Mouse (Mus musculus): ENCODE results near the gene Mgat5. TPM values are rescaled to one million over a fixed set of nuclear protein-coding genes. Genes with fewer than 3 reads are reported as not detected.

Mgat5 gene
- polyA plus RNA-seq, 1 experiment from 2014 or later: 6.2 TPM

DNA sequence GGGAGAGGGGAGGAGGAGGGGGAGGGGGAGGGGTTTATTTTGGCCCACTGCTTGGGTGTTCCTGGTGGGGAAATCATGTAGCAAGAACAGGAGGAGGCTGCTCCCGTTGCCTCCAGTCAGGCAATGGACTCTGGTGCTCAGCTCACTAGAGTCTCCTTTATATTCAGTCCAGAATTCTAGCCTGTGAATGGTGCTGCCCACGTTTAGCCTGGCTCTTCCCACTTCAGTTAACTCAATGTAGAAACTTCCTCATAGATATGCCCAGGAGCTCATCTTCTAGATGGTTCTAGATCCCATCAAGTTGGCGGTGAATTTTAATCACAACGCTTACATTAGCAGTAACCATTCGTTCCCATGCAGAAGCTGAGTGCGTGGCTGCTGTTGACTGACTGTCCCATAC lies 123.0 kb downstream of the Mgat5 start:
- no peaks in the 10 kb centered on the region for H3K27me3 ChIP-seq
- H3K4me2 ChIP-seq (replicated peaks): no peak overlapping the region
- WGBS: 72% methylated on average over 6 of the region's 6 CpGs
- H3K4me3 ChIP-seq: no peak overlapping the region
- H3K4me1 ChIP-seq: peaks cover 4% of the 10 kb centered on the region; the same call in 1 of the 2 replicates
- H3K9me3 ChIP-seq: no peaks in the 10 kb centered on the region
- no peak overlapping the region for H3K9ac ChIP-seq
- H3K36me3 ChIP-seq: peaks cover 12% of the 10 kb centered on the region; the same call in 1 of the 2 replicates
- ATAC-seq (ENCODE audit: insufficient number of reproducible peaks, insufficient read depth, low FRiP score, low TSS enrichment): no peak
- H3K27ac ChIP-seq: no peak overlapping the region

DNA sequence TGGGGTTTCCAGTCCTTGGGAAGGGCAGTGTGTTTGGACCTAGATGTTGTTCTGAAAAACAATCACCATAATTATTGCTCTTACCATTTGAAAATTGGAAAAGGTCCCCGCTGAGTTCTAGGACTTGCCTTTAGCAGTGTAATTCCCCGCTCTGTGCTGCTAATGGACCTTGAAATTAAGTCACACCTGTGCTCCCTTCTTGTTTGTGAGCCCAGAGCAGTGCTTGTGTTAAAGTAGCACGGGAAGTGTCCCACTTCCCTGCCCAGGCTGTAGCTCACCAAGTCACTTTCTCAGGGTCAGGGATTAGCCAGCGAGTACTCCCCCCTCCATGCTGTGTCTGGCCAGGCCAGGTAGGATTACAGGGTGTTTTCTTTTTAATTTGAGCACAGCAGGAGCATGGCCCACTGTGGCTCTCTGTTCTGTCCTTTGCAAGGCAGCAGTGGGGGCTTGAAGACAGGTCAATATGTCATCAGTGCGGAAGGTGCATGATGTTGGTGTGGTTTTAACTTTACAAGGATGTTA lies 123.6 kb downstream of the Mgat5 start:
- ATAC-seq (ENCODE audit: insufficient number of reproducible peaks, insufficient read depth, low FRiP score, low TSS enrichment): no peak
- Histone ChIP-seq H3K9ac (no peak overlapping the region), H3K27me3 (no peaks in the 10 kb centered on the region), H3K36me3 (peaks cover 12% of the 10 kb centered on the region; the same call in 1 of the 2 replicates), H3K27ac (no peak overlapping the region), H3K9me3 (no peaks in the 10 kb centered on the region), H3K4me3 (no peak overlapping the region), H3K4me2 (replicated peaks) (no peak overlapping the region), H3K4me1 (peaks cover 4% of the 10 kb centered on the region; the same call in 1 of the 2 replicates)
- WGBS: 34% methylated on average over 5 of the region's 5 CpGs

DNA sequence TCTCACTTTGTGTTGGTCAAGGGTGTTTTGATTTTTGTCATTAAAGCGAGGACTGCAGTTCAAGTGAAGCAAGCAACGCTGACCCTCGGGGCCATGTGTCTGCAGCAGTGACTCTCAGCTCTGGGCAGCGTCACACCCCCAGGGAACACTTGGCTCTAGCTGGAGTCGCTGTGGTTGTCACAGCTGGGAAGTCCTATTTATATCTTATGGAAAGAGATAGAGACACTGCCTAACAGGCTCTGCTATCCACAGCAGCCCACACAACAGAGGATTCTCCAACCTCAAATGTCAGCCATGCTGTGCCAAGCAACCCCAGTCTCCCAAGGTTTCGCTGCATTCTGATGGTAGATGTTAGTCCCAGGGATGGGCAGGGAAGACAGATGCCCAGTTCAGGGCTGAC lies 125.0 kb downstream of the Mgat5 start:
- Histone ChIP-seq H3K9ac (no peak overlapping the region), H3K9me3 (no peaks in the 10 kb centered on the region)
- WGBS: 84% methylated on average over 6 of the region's 6 CpGs

DNA sequence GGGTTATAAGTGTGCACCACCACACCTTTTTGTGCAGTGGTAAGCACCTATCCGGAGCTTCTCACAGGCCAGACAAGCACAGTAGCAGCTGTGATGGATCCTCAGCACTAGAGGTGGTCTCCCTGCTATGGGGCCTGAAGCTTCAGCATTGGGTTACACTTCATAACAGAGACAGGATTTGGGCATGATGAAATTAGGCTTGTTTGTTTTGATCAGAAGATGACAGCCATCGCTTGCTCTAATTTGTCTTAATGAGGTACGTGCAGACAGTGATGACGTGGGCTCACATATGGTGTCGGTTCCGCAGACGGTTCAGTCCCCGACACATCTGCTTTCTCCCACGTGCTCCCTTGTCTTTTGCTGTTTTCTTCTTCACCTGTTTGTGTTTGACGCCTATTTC lies 132.9 kb downstream of the Mgat5 start:
- WGBS: 72% methylated on average over 10 of the region's 10 CpGs
- ATAC-seq (ENCODE audit: insufficient number of reproducible peaks, insufficient read depth, low FRiP score, low TSS enrichment): no peak
- Histone ChIP-seq H3K9ac (no peak overlapping the region), H3K9me3 (no peaks in the 10 kb centered on the region), H3K4me2 (replicated peaks) (no peak overlapping the region), H3K4me1 (no peaks in the 10 kb centered on the region), H3K27ac (no peak overlapping the region), H3K36me3 (no peaks in the 10 kb centered on the region), H3K4me3 (no peak overlapping the region), H3K27me3 (no peaks in the 10 kb centered on the region)

More for the DNA sequence above, 125.0 kb downstream of the Mgat5 start:
- H3K36me3 ChIP-seq: no peaks in the 10 kb centered on the region
- no peak for ATAC-seq (ENCODE audit: insufficient number of reproducible peaks, insufficient read depth, low FRiP score, low TSS enrichment)
- no peak overlapping the region for H3K4me3 ChIP-seq
- no peak overlapping the region for H3K27ac ChIP-seq
- H3K4me1 ChIP-seq: peaks cover 4% of the 10 kb centered on the region; the same call in 1 of the 2 replicates
- H3K27me3 ChIP-seq: no peaks in the 10 kb centered on the region
- no peak overlapping the region for H3K4me2 ChIP-seq (replicated peaks)

DNA sequence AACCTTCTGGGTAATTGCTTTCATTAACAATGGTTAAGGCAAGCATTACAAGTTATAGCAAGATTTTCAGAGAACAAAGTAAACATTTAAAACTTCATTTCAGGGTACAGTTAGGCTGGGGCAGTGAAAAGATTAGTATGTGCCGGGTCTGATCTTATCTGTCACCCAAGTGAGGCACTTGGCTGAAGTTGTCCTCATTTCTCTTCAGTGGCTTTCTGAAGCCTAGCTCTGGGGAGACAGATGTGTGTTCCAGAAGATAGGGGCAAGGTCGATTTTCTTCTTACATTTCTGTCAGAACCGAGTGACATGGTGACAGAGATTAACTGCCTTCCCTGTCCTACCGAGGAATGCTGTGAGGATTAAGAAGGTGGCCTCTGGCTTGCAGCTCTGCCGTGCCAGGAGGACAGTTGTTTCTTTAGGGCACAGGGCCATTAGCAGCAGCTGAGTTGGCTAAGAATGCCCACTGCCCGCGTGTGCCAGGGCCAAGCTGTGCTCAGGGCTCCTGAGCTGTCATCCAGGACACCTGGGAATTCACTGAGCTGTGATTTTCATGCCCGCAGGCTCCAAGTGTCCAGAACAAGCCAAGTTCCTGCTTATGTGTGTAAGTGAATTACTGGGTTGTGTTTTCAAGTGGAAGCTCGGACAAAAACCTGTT lies 134.1 kb downstream of the Mgat5 start:
- Histone ChIP-seq H3K27me3 (no peaks in the 10 kb centered on the region), H3K4me3 (no peak overlapping the region), H3K4me2 (replicated peaks) (no peak overlapping the region), H3K9ac (no peak overlapping the region), H3K27ac (no peak overlapping the region), H3K4me1 (no peaks in the 10 kb centered on the region), H3K36me3 (no peaks in the 10 kb centered on the region), H3K9me3 (no peaks in the 10 kb centered on the region)
- 60% methylated on average over 9 of the region's 9 CpGs for WGBS
- no peak for ATAC-seq (ENCODE audit: insufficient number of reproducible peaks, insufficient read depth, low FRiP score, low TSS enrichment)

DNA sequence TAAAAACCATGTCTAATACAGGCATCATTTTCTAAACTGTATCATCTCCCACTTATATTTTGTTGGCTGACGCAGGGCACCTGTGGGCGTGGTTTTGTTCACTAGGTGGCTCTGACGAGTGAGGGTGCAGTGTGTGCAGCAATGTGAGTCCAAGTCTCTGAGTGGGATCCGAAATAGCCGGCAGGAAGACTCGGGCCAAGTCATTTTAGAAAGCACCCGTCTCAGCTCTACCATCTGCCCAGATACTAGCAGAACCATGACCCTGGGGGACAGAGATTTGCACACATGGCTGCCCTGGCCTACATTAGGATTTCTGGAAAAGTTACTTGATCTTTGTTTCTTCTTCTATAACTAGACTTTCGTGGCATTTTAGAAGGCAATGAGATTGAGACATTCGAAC lies 135.5 kb downstream of the Mgat5 start:
- 86% methylated on average over 9 of the region's 9 CpGs for WGBS
- no peak overlapping the region for H3K4me3 ChIP-seq
- no peak overlapping the region for H3K27ac ChIP-seq
- ATAC-seq (ENCODE audit: insufficient number of reproducible peaks, insufficient read depth, low FRiP score, low TSS enrichment): no peak
- peaks cover 6% of the 10 kb centered on the region; the same call in 1 of the 2 replicates for H3K4me1 ChIP-seq
- no peaks in the 10 kb centered on the region for H3K27me3 ChIP-seq
- H3K9me3 ChIP-seq: no peaks in the 10 kb centered on the region
- no peaks in the 10 kb centered on the region for H3K36me3 ChIP-seq
- no peak overlapping the region for H3K9ac ChIP-seq
- H3K4me2 ChIP-seq (replicated peaks): no peak overlapping the region

DNA sequence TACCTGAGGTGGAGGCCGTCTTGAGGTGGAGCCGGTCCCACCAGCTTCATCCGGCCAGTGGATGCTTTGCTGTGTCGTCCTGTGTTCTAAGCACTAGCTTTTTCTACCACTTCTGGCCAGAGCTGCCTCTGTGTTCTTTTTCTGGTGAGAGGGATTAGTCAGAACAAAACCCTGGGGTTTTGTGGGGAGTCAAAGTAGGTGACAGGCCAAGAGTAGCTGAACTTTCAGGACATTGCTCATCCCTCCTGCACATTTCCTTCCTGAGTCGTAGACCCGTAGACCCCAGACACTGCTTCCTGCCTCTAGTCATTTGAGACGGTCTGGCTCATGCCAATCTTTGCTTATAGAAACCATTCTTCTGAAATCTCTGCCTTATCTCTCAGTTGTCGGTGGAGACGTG lies 140.1 kb downstream of the Mgat5 start:
- 58% methylated on average over 9 of the region's 9 CpGs for WGBS
- Histone ChIP-seq H3K36me3 (no peaks in the 10 kb centered on the region), H3K4me3 (no peak overlapping the region), H3K4me1 (peaks cover 9% of the 10 kb centered on the region; the same call in 1 of the 2 replicates), H3K4me2 (replicated peaks) (no peak overlapping the region), H3K9ac (no peak overlapping the region), H3K27me3 (no peaks in the 10 kb centered on the region), H3K9me3 (no peaks in the 10 kb centered on the region), H3K27ac (no peak overlapping the region)
- ATAC-seq (ENCODE audit: insufficient number of reproducible peaks, insufficient read depth, low FRiP score, low TSS enrichment): no peak

DNA sequence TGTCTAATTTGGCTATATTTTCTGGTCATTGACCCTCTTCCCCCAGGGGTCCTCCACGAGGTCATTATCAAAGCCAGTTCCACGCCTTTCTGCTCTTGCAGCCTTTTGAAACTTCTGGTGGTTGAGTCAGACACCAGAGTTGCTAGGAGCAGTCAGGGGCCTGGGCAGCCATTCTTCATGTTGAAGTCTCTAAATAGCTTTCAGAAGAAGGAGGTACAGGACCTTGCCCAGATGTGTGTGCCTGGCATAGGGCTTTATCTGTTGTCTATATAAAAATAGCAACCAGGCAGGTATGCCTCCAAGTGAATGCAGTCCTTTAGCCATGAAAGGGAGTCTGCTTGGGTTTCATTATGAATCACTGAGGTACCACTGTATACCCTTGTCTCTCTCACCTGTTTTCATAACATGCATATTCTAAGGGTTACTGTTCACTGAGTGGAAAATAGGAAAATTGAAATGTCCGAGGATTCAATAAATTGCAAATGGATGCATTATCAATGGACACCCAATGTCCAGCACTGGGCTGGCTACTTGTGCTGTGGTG lies 141.9 kb downstream of the Mgat5 start:
- no peak overlapping the region for H3K9ac ChIP-seq
- WGBS: 64% methylated on average over 3 of the region's 3 CpGs
- no peak for ATAC-seq (ENCODE audit: insufficient number of reproducible peaks, insufficient read depth, low FRiP score, low TSS enrichment)
- no peaks in the 10 kb centered on the region for H3K9me3 ChIP-seq
- H3K4me1 ChIP-seq: peaks cover 9% of the 10 kb centered on the region; the same call in 1 of the 2 replicates
- no peaks in the 10 kb centered on the region for H3K36me3 ChIP-seq
- no peaks in the 10 kb centered on the region for H3K27me3 ChIP-seq
- H3K4me2 ChIP-seq (replicated peaks): no peak overlapping the region
- H3K27ac ChIP-seq: no peak overlapping the region
- H3K4me3 ChIP-seq: no peak overlapping the region

DNA sequence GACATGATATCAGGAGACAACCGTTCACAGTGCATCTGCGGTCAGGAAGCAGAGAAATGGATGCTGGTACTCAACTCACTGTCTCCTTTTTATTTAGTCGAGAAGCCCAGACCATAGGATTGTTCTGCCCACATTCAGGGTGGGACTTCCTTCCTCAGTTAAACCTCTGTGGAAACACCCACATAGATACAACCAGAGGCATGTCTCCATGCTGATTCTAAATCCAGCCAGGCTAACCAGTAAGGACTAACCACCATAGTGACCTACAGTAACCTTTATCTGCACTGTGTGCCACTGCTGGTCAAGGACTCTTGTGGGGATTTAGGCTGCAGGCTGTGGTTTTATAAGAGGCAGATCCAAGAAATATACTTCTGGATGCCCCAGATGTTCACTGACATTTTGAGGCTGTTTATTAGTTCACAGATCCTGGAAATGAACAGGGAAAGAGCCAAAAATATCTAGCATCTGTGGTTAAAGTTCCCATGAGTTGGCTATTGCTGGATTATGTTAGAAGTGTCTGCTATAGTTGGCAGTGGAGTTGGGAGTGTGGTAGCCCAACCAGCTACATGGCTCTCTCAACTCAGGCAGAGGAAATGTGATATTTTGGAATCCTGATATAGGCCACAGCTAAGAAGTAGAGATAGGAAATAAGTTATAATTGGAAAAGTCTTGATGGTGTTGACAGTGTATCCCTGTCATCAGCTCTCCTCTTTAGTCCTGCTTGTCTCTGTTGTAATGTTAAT lies 143.2 kb downstream of the Mgat5 start:
- Histone ChIP-seq H3K4me1 (peaks cover 9% of the 10 kb centered on the region; the same call in 1 of the 2 replicates), H3K27ac (no peak overlapping the region), H3K27me3 (no peaks in the 10 kb centered on the region), H3K4me2 (replicated peaks) (no peak overlapping the region), H3K9ac (no peak overlapping the region), H3K36me3 (no peaks in the 10 kb centered on the region), H3K9me3 (no peaks in the 10 kb centered on the region), H3K4me3 (no peak overlapping the region)
- WGBS: 94% methylated on average over 3 of the region's 3 CpGs
- ATAC-seq (ENCODE audit: insufficient number of reproducible peaks, insufficient read depth, low FRiP score, low TSS enrichment): no peak

DNA sequence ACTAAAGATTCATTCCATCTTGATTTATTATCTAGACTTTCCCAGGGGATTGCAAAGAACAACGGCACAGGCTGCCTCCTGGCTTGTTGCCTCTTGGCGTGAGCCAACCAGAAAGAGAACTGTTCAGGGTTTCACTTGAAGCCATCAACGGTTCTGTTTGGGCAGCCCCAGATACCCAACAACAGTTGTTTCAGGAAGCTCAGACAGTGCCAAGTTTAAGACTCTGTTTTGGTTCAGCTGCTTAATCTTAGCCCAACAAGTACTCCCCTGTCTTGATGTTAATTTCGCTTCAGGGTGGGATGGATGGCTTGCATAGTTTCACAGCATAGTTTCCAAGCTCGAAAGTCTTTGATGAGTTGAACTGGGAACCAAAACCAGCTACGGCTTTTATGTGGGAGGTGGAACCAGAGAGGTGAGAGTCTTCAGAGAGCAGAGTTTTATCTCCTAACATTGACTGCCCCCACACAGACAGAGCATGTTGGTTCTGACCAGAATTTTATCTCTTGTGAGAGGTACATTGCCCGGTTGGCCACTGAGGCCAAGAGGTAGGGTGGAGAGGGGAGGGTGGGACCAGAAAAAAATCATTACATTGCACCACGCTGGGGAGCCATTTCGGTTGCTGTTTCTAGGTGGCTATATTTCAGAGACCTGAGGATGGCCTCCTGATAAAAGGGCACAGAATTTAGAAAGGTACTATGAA lies 144.0 kb downstream of the Mgat5 start:
- Histone ChIP-seq H3K27me3 (no peaks in the 10 kb centered on the region), H3K9ac (no peak overlapping the region), H3K27ac (no peak overlapping the region), H3K4me3 (no peak overlapping the region), H3K4me1 (peaks cover 9% of the 10 kb centered on the region; the same call in 1 of the 2 replicates), H3K9me3 (no peaks in the 10 kb centered on the region), H3K36me3 (no peaks in the 10 kb centered on the region), H3K4me2 (replicated peaks) (no peak overlapping the region)
- no peak for ATAC-seq (ENCODE audit: insufficient number of reproducible peaks, insufficient read depth, low FRiP score, low TSS enrichment)
- 82% methylated on average over 9 of the region's 9 CpGs for WGBS

DNA sequence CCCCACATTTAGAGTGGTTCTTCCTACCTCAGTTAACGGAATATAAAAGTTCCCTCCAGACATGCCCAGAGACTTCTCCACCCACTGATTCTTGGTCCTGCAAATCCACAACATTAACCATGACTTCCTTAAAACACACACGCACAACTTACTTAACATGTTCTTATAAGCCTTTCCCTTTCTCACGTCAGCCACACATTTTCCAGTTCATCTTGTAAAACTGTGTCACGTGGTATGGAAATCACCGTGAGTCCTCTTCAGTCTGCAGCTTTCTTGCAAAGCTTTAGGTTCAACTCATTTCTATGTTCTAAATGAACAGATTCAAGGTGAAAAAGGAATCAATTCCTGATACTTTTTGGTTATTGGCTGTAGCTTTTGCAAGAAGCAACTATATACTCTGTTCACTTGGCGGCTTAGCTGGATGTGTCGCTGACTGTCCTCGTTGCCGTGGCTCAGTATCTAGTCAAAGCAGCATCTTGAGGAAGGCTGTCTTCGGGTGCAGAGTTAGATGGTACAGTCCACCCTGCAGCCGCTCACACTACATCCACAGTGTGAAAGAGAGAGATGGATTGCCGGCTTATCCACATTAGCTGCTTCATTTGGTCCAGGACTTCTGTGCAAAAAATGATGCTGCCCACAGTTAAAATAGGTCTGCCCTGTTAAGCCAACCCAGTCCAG lies 146.7 kb downstream of the Mgat5 start:
- no peak overlapping the region for H3K4me3 ChIP-seq
- H3K4me2 ChIP-seq (replicated peaks): no peak overlapping the region
- H3K4me1 ChIP-seq: no peaks in the 10 kb centered on the region
- H3K36me3 ChIP-seq: no peaks in the 10 kb centered on the region
- no peak for ATAC-seq (ENCODE audit: insufficient number of reproducible peaks, insufficient read depth, low FRiP score, low TSS enrichment)
- no peaks in the 10 kb centered on the region for H3K9me3 ChIP-seq
- WGBS: 90% methylated on average over 12 of the region's 12 CpGs
- H3K9ac ChIP-seq: no peak overlapping the region
- H3K27me3 ChIP-seq: no peaks in the 10 kb centered on the region
- no peak overlapping the region for H3K27ac ChIP-seq

Data from embryonic facial prominence, embryonic 12.5 days (tissue).